Mouse (Mus musculus) gastrocnemius, adult 8-10 months (tissue): ENCODE measurements around the gene Lin7c. TPM values are rescaled to one million over a fixed set of nuclear protein-coding genes. Genes with fewer than 3 reads are reported as not detected.

ENCODE experiments used
- DNase-seq, 2 experiments: peaks; one replicate each; pipeline ENCODE4 v3.0.0; 2022; ENCODE audit warnings: low spot score in 2 of 2
- total RNA-seq, 4 experiments: library from RNA; stranded (reverse); gene quantifications; 2 replicates each; pipeline ENCODE4 v1.2.4; 2022

Gene Lin7c
- total RNA-seq, 4 experiments from 2014 or later, result 25.4 to 28.1 (median 27.6) TPM

DNA sequence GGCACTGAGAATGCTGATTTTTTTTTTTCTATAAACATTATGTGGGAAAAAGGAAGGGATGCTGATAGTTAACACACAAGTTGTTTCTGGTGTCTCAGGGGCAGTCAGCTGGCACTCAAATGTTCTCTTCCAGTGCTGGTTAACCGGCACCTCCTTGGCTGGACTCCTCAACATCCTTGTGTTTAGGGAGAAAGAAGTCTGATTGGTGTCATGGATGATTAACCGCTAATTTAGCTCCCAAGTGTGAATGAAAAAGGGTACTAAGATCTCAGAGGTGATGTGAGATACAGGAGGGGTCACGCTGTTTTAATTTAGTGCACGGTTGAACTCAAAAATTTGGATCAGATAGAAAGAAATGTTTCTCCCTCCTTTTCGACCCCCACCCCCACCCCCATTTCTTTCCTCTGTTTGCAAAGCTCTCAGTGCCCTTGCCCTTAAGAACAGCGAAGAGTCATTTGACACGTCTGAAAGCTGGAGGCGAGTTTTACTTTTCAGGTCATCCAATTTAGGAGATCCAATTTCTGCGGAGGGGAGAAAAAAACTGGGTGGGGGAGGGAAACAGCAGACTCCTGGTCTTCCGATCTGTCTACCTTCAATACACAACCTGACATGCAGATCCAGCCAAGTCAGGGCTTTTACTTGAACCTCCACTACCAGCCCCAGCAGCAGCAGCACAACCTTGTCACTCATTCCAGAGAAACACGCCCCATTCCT, 26.3 kb downstream of the Lin7c start:
- no peak for DNase-seq

DNA sequence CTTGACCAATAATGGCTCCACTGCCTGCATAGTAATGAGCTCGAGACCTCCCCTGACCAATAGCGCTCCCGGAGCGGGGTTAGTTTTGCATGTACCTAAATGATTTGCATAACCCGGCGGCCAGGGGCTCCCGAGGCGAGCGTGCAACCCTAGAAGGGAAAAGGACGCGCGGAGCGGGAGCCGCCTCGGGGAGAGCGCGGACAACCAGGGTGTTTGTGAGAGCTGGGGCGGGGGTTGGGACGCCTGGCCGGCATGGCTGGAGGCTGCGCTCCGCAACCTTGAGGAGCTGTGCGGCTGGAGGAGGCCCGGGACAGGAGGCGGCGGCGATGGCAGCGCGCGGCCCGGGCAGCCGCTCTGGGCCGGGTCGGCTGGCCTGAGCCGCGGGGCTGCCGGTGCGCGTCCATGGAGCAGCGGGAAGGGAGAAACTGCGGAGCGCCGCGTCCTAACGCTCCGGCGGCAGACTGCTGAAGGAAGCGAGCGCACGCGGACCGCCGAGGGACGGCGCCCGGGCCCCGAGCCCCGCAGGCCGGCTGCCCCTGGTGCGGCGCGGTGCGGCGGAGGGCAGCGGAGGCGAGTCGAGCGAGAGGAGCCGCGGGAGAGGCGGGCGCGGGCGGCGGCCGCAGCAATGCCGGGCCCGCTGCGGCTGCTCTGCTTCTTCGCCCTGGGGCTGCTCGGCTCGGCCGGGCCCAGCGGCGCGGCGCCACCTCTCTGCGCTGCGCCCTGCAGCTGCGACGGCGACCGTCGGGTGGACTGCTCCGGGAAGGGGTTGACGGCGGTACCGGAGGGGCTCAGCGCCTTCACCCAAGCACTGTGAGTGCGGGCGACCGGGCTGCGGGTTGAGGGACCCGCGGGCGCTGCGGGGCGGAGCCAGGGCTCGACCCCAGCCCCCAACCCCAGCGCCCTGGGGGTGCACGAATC, 27.1 kb downstream of the Lin7c start, which contains the start of gene Lgr4:
Gene Lgr4, plus strand, starts transcription at position 152 of the 918 bp plus-strand sequence.
- DNase-seq, result peak; percentile 93 to 94

DNA sequence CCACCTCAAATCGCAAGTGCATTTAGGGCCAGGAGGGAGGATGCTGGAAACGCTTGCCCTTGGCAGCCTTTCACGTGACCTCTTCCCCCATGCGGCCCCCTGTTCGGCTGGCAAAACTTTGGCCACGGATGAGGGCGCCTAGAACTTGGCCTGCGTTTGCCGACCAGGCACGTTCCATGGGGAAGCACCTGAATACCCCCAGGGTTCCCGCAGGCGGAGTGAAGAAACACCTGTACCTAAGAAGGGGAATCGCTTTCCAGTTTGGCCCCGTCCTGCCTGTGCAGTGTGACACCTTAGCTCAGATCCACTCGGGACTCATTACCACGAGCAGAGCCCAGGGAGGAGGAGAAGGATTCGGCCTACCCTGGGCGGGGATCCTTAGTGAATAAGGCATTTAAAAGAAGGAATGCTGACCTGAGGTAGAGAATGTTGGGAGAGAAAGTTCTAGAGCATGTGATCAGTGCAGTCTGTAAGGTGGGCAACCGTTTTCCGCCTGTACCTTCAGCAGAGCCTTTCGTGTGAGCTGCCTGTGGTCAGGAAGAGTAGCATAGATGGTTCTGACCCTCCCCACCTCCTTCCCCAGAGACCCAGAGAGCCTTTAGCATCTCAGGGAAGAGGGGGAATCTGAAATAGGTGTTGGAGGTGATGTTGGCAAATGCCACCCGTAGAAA, 28.1 kb downstream of the Lin7c start:
- no peak for DNase-seq

DNA sequence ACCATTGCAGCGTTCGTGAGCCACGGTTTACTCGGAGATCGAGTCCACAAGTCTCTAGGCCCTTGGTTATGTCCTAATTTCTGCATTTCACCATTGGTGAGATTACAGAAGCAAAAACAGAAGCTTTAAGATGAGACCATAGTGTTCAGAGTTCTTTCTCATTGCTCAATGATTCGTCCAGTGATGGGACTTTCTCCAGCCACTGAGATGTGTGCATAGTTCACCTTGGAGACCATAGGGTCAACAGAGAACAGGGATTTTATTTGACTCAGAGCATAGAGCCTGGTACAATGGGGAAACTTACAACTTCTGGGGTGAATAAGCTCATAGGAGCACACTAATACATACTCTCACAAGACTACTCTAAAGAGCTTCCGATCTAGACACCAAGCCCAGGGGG, 29.8 kb downstream of the Lin7c start:
- DNase-seq, result no peak

DNA sequence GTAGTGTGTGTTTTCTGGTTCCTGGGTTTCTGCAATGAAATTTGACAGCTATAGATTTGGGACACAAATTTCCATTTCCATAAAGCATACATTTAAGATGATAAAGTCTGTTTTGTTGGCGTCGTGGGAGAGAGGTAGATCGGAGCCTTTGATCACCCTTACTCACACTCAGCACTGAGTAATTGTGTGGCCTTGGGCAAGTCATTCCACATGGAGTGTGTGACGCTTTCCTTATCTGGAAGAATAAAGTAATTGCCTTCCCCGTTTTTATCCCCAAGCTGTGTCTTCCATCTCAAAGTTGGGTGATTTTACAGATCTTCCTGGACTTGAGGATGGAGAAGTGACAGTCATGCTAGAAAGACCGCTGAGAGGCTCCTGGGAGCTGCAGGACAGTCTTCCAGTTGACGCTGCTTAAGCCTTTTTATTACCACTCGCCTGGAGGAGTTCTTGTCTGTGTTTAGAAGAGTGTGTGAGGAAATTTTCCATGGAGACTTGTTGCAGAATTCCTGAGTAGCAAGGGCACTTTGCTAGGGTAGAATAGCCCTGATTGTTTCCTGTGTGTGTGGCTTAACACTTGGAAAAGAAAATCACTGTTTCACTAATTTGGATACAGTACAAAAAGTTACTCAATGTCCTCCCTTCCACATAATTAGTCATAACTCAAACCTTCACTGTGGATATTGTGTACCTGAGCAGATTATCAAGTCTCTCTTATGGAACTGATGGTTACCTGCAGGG, 30.8 kb downstream of the Lin7c start:
- no peak for DNase-seq

DNA sequence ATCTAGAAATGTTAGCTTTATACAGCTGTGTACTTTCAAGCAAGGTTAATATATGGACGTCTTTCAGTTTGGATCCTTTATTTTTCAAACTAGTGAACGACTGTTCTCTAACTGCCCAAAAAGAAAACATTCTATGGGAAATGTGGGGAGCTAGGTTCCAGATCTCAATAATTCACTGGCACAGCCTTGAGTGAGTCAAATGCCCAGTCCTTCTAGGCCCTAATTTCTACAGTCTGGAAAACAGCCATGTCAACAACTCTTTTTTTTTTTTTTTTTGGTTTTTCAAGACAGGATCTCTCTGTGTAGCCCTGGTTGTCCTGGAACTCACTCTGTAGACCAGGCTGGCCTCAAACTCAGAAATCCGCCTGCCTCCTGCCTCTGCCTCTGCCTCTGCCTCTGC, 31.7 kb downstream of the Lin7c start:
- no peak for DNase-seq

DNA sequence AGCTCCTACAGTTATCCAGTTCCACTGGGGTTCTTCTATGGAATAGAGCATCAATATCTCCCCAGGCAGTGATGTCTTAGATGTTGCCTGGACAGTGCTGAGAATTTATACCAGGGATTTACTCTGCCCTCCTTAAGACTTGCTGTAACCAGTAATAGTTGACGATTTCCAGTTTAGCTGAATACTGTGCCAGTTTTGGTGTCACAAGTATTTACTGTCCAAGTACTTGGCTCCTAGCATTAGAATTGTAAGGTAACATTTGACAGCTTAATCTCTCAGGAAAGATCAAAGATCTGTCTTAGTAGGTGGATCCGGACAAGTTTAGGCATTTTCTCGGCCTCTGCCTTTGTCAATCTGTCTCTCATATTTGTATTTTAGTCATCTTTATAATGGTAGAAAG, 32.4 kb downstream of the Lin7c start:
- DNase-seq, result no peak

DNA sequence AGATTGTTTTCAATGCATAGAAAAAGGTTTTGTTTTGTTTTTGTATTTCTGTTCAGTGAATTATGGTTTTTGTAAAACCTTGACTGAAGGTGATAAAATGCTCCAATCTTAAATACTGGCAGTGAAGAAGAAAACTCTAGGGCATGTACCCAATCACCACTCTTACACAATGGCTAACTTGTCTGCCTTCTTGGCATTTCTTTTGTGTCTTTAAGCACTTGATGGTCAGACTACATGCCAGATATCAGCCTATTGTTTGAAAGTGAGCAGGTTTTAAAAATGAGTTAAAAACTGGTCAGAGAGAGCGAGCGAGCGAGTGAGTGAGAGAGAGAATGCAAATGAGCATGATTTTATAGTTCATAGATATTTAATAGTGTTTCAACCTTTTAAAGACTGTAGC, 33.3 kb downstream of the Lin7c start:
- DNase-seq, result no peak

DNA sequence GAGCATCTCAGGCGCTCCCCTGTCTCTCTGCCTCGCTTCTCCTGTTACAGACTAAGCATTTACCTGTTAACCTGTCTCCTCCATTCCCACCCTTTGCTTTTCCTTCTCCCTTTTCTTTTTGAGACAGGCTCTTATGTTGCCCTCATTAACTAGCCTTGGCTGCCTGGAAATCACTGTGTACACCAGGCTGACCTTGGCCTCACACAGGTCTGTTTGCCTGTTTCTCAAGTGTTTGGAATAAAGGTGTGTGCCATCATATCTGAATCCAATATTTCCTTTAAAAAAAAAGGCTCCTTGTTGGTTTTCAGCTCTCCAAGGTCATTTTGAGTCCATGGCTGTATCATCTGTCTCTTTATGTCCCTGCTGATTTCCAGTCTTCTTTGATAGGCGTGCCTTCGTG, 36.3 kb downstream of the Lin7c start:
- no peak for DNase-seq

DNA sequence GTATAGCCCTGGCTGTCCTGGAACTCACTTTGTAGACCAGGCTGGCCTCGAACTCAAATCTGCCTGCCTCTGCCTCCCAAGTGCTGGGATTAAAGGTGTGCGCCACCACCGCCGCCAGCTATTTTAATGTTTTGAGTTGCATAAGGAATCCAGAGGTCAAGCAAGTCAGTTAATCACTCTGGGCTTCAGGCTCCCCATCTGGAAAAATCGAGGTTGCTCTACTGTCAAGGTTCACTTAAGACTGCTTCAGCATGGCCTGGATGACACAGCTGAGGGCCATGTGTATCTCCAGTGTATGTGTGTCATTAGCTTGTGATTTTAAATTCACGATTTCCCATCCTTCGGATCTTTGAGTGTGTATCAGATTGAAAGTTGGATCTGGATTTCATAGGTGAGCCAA, 36.8 kb downstream of the Lin7c start:
- DNase-seq, result no peak

DNA sequence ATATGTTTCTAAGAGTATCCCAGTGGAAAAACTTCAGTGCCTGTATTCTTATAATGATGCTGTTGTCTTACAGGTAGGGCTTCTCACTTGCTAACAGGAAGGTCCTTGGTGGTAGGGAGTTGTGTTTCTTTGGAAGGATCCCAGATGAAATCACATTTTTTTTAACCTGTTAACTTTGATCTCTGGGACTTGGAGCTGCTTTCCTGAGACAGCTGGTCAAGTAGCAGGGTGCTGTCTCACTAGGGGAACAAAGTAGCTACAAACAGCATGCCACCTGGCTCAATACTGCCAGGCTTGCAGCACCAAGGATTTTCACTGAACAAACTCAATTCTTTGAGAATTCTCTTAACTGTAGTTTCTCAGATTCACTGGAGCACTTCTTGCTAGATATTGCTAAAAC, 37.2 kb downstream of the Lin7c start:
- no peak for DNase-seq

DNA sequence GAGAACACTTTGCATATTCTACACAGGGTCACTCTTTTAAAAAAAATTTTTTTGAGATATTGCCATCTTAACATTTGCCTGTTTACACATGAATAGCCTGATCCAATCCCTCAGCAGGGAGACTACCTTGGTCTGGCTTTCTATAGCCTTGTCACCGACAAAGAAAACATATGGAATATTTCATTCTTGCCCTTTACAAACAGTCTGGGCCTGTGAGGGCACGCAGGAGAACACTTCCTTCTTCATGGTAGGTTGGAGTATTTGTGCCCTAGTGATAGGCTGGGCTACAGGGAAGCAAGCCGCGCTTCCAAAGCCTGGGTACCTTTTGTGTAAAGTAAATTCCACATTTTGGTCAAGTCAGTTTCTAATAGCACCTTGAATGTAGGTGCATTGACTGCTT, 38.1 kb downstream of the Lin7c start:
- DNase-seq, result no peak

DNA sequence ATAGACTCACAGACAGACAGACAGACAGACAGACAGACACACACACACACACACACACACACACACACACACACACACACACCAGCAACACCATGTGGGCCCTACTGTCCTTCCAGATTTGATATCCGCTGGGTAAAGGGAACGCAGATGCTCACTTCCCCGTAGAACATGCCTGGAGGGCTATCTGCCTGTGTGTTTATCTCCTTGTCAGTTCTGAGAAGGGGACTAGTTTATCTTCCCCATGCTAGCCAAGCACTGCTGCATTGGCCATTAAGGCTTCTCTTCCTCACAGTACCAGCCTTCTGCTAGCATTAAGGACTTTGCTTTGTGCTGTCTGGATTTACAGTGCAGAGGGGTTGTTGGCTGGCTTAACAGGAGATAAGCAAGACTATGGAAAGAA, 38.6 kb downstream of the Lin7c start:
- DNase-seq, result no peak

DNA sequence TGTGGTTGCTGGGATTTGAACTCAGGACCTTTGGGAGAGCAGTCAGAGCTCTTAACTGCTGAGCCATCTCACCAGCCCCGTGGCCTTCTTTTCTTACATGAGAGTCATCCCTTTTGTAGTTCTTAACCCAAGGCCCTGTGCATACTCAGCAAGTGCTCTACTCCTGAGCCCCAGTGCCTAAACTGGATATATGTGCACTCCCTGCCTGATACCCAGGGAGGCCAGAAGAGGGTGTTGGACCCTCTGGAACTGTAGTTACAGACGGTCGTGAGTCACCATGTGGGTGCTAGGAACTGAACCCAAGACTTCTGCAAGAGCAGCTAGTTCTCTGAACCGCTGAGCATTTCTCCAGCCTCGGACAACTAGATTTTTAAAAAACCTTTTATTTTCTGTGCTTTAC, 39.7 kb downstream of the Lin7c start:
- DNase-seq, result no peak

DNA sequence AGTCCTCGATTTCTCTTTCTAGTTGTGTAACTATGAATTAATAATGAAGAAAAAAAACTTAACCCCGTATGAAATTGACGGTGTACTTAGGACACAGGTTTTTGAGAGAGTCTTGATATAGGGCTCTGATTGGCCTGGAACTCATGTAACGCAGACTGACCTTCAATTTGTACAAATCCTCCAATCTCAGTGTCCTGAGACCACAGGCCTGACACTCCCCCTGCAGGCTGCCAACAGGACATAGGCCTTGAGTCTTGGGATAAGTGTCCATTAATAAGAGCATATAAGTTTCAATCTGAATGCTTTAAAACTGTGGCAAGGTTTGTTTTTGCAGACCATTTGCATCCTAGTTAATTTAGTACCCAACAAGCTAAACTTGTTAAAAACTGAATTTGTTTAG, 40.1 kb downstream of the Lin7c start:
- DNase-seq, result no peak

DNA sequence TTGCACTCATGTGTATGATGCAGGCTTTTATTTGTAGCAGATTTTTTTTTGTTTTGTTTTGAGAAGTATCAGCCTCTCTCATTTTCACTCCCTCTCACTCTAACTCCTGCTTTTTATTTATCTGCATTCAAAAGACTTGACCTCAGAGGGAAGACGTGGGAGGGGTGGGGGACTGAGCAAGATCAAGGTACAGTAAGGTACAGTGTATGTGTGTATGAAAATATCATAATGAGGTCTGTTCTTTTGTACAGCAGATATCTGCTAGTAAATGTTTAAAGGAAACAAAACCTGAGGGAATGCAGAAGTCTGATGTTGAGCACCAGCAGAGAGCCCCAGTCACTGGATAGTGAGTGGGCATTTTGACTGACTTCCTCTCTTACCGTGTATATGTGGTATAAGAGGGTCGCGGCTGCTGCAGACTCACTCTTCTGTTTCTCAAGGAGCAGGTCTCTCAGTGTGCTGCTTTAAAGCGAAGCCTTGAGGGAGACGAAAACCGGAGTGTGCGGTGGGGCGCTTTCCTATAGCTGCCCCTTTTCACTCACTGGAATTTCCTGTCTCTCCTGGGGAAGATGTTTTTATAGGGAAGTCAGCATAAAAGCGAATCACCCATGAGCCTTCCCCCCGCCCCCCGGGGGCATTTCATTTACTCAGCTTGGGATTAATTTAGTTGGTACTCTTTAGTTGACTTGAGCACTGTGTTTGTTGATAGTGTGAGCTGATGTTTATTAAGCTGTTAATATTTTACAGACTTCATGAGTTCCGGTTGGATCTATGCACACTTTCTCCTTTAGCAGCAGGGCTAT, 41.5 kb downstream of the Lin7c start:
- DNase-seq, result no peak

DNA sequence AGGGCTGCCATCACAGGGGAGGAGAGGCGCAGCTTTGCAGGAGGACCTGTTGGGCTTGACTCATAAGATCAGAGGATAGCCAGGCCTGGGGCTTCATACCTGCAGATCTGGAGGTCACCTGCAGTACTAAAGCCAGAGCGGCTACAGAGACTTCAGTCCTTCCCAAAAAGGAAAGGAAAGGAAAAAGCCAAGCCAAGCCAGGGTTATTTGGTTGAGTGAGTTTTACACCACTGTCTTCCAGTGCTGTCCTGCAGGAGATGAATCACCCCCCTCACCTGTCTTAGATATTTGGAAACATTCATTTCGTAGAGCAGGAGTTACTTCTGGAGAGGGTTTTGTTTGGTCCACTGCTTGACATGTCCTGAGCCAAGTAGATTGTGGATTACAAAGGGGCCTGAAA, 42.5 kb downstream of the Lin7c start:
- no peak for DNase-seq

DNA sequence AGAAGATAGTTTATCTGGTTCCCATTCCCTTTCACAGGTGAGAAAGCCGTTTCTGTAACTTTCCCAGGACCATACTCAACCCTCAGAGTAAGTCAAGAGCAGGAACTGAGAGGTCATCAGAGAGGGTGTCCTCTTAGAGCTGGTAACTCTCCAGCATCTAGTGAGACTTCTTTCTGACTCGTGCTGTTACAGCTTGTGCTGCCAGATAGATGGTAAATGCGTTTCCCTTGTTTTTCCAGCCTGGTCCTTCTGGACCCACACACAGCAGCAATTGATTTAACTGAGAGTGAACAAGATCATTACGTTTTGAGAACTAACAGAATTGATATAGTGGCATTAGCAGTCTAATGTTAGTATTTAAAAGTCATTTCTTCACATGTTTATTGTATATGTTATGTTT, 43.4 kb downstream of the Lin7c start:
- no peak for DNase-seq

DNA sequence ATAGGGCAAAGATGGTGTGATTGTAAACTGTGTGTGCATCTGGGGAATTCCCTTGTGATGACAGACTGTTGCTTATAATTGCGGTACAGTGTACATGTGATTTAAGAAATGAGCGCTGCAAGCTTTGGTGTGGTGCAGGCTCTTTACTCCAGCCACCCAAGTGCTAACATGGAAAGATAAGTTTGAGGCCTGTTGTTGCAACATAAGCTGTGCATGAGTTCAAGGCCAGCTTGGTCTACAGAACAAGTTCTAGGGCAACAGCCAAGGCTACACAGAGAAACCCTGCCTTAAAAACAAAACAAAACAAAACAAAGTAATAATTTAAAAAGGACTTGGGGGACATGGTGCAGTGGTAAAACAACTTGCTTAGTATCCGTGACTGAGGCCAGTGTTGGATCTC, 44.5 kb downstream of the Lin7c start:
- DNase-seq, result no peak

DNA sequence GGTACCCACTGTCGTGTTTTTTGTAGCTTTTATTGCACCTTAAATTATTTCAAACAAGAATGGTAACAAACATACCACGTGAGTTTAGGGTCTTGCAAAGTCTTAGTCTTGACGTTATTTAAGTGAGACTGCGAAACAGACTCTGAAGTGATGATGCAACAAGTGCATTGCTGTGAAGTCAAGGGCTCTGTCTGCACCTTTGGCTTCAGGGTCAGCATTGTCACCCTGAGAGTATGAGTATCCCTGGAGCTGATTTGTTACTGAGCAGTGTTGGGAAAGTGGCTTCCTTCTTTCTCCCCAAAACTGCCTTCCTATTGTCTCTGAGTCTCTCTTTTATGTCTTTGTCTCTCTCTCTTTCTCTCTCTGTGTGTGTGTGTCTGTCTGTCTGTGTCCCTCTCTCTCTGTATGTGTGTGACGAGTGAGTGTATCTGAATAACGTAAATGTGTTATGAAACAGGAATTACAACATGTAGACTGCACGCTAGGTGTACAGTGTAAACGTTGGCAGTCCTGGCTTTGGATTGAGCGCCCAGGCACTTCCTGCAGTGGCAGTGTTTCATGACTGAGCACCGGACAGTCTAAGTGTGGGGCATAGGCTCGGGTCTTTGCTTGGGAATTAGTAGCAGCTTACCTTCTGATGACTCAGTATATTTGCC, 45.2 kb downstream of the Lin7c start:
- no peak for DNase-seq
